ENCODE assay signal across 9 mouse cellular contexts in genomic region chr6:91200429-91201188, GRCm38 (mm10). TPM values are rescaled to one million over a fixed set of nuclear protein-coding genes. Genes with fewer than 3 reads are reported as not detected.
DNase-seq lines count a peak whose midpoint lies in the region; ATAC-seq lines count a peak whose summit lies in the region.
"Had no signal": no experiment of that assay in that cellular context is flagged by ENCODE, and none has a peak within 500 bp of the region (broad histone marks: within the 10 kb centered on the region; RNA-seq: fewer than 3 reads in every experiment).

No protein-coding gene starts in this region.

- no peaks in the 10 kb centered on the region for H3K36me3 ChIP-seq in lung, embryonic 16.5 days (ENCODE audit: control insufficient read depth, insufficient read depth, low read length)
- H3K36me3 ChIP-seq in forebrain, embryonic 13.5 days (ENCODE audit: poor library complexity, severe bottlenecking): no peaks in the 10 kb centered on the region
- no peaks in the 10 kb centered on the region for H3K36me3 ChIP-seq in intestine, embryonic 16.5 days (ENCODE audit: control insufficient read depth, insufficient read depth, low read length)
- no peaks in the 10 kb centered on the region for H3K36me3 ChIP-seq in midbrain, embryonic 11.5 days (ENCODE audit: control insufficient read depth, insufficient read depth, low read length)
- H3K36me3 ChIP-seq: liver, embryonic 15.5 days had no signal

- H3K4me2 ChIP-seq in lung, embryonic 16.5 days (ENCODE audit: low read depth, low read length): no peak overlapping the region
- H3K4me2 ChIP-seq in forebrain, embryonic 13.5 days: no peak overlapping the region
- H3K4me2 ChIP-seq in intestine, embryonic 16.5 days (ENCODE audit: low read depth, low read length): no peak overlapping the region
- no peak overlapping the region for H3K4me2 ChIP-seq in midbrain, embryonic 11.5 days
- H3K4me2 ChIP-seq: liver, embryonic 15.5 days had no signal

- no peak overlapping the region for H3K9ac ChIP-seq in lung, embryonic 16.5 days (ENCODE audit: low read length)
- H3K9ac ChIP-seq in forebrain, embryonic 13.5 days: no peak overlapping the region
- no peak overlapping the region for H3K9ac ChIP-seq in intestine, embryonic 16.5 days (ENCODE audit: low read depth, low read length)
- no peak overlapping the region for H3K9ac ChIP-seq in midbrain, embryonic 11.5 days (ENCODE audit: low read length)
- H3K9ac ChIP-seq: liver, embryonic 15.5 days had no signal

- no peak for DNase-seq in lung, postnatal 25 days (ENCODE audit: low spot score)
- peak; percentile 85 for DNase-seq in midbrain, embryonic 11.5 days (ENCODE audit: low spot score, missing footprints)
- DNase-seq in telencephalon, adult 2 months (ENCODE audit: low read depth, low spot score): peak; percentile 45
- DNase-seq in kidney, postnatal 36 days: no peak
- DNase-seq in thymus, postnatal 14 days: no peak

- peak; percentile 59 for ATAC-seq in lung, embryonic 16.5 days (ENCODE audit: low read depth)
- peak; percentile 84 for ATAC-seq in forebrain, embryonic 13.5 days
- ATAC-seq in intestine, embryonic 16.5 days: peak; percentile 55; the same call in 1 of the 2 replicates
- peak; percentile 58; the same call in 1 of the 2 replicates for ATAC-seq in midbrain, embryonic 11.5 days (ENCODE audit: low FRiP score)

- no peak overlapping the region for H3K27ac ChIP-seq in lung, embryonic 16.5 days (ENCODE audit: low read length)
- peak overlapping the region; percentile 70 for H3K27ac ChIP-seq in forebrain, embryonic 13.5 days
- no peak overlapping the region; the same call in 1 of the 2 replicates for H3K27ac ChIP-seq in intestine, embryonic 16.5 days (ENCODE audit: low read length)
- H3K27ac ChIP-seq in midbrain, embryonic 11.5 days (ENCODE audit: low read depth, low read length): no peak overlapping the region
- H3K27ac ChIP-seq: liver, embryonic 15.5 days had no signal

- peaks cover 13% of the 10 kb centered on the region for H3K4me1 ChIP-seq in lung, embryonic 16.5 days (replicated peaks; ENCODE audit: control insufficient read depth, insufficient read depth, low read length)
- peaks cover 27% of the 10 kb centered on the region for H3K4me1 ChIP-seq in forebrain, embryonic 13.5 days
- H3K4me1 ChIP-seq in intestine, embryonic 16.5 days (ENCODE audit: control insufficient read depth, insufficient read depth, low read length): peaks cover 2% of the 10 kb centered on the region; the same call in 1 of the 2 replicates
- H3K4me1 ChIP-seq in midbrain, embryonic 11.5 days (ENCODE audit: control insufficient read depth, insufficient read depth, low read length): 0 out of 2 replicates have a peak, but pooled peaks cover 2% of the 10 kb centered on the region
- H3K4me1 ChIP-seq: liver, embryonic 15.5 days had no signal

- no peaks in the 10 kb centered on the region for H3K9me3 ChIP-seq in lung, embryonic 16.5 days (ENCODE audit: control insufficient read depth, low read length)
- no peaks in the 10 kb centered on the region for H3K9me3 ChIP-seq in forebrain, embryonic 13.5 days (replicated peaks)
- no peaks in the 10 kb centered on the region for H3K9me3 ChIP-seq in intestine, embryonic 16.5 days (ENCODE audit: control insufficient read depth, low read length)
- H3K9me3 ChIP-seq in midbrain, embryonic 11.5 days (ENCODE audit: control insufficient read depth, low read length): no peaks in the 10 kb centered on the region
- H3K9me3 ChIP-seq: liver, embryonic 15.5 days had no signal

- 26% methylated on average over 8 of the region's 8 CpGs for WGBS in lung, embryonic 16.5 days
- WGBS in forebrain, embryonic 13.5 days: 14% methylated on average over 8 of the region's 8 CpGs
- 35% methylated on average over 8 of the region's 8 CpGs for WGBS in intestine, embryonic 16.5 days
- WGBS in midbrain, embryonic 11.5 days: 45% methylated on average over 8 of the region's 8 CpGs

- no peak overlapping the region for H3K4me3 ChIP-seq in lung, embryonic 16.5 days (ENCODE audit: low read length)
- no peak overlapping the region for H3K4me3 ChIP-seq in forebrain, embryonic 13.5 days
- no peak overlapping the region for H3K4me3 ChIP-seq in intestine, embryonic 16.5 days (ENCODE audit: low read length)
- no peak overlapping the region for H3K4me3 ChIP-seq in midbrain, embryonic 11.5 days (ENCODE audit: low read depth, low read length)
- H3K4me3 ChIP-seq: liver, embryonic 15.5 days had no signal

- no peaks in the 10 kb centered on the region for H3K27me3 ChIP-seq in lung, embryonic 16.5 days (ENCODE audit: control insufficient read depth, insufficient read depth, low read depth, low read length)
- H3K27me3 ChIP-seq in forebrain, embryonic 13.5 days: peaks cover 10% of the 10 kb centered on the region; the same call in 1 of the 2 replicates
- H3K27me3 ChIP-seq in intestine, embryonic 16.5 days (replicated peaks; ENCODE audit: control insufficient read depth, insufficient read depth, low read length): no peaks in the 10 kb centered on the region
- H3K27me3 ChIP-seq in midbrain, embryonic 11.5 days (ENCODE audit: control insufficient read depth, insufficient read depth, low read length): no peaks in the 10 kb centered on the region
- H3K27me3 ChIP-seq: liver, embryonic 15.5 days had no signal

RNA-seq across cellular contexts. Expression of gene Fbln2, which starts 11.6 kb away (rescaled TPM):
- 68.5 and 78.8 TPM in 2 replicates for polyA plus RNA-seq in lung, embryonic 16.5 days (2015; fragmentation: Nextera tagmentation; extraction: Ambion mirVana)
- polyA plus RNA-seq in forebrain, embryonic 13.5 days (2015; fragmentation: Nextera tagmentation; extraction: Ambion mirVana): 8.5 and 12.2 TPM in 2 replicates
- 43.6 and 51.0 TPM in 2 replicates for polyA plus RNA-seq in intestine, embryonic 16.5 days (2015; fragmentation: Nextera tagmentation; extraction: Ambion mirVana)
- 21.9 TPM in 2 replicates for polyA plus RNA-seq in midbrain, embryonic 11.5 days (2014; fragmentation: Nextera tagmentation; extraction: Ambion mirVana)

RNA-seq across cellular contexts. Expression of gene Hdac11, which starts 44.1 kb away (rescaled TPM):
- 6.4 and 7.7 TPM in 2 replicates for polyA plus RNA-seq in lung, embryonic 16.5 days (2015; fragmentation: Nextera tagmentation; extraction: Ambion mirVana)
- 15.3 and 21.0 TPM in 2 replicates for polyA plus RNA-seq in forebrain, embryonic 13.5 days (2015; fragmentation: Nextera tagmentation; extraction: Ambion mirVana)
- 7.7 and 9.0 TPM in 2 replicates for polyA plus RNA-seq in intestine, embryonic 16.5 days (2015; fragmentation: Nextera tagmentation; extraction: Ambion mirVana)
- 12.8 and 13.0 TPM in 2 replicates for polyA plus RNA-seq in midbrain, embryonic 11.5 days (2014; fragmentation: Nextera tagmentation; extraction: Ambion mirVana)

Comparison
In these comparisons a context has a peak if more than half of its experiments do, and no peak if none do; other contexts are left out.
1. DNase-seq: peak in midbrain, embryonic 11.5 days (single experiment) and telencephalon, adult 2 months (single experiment); none in lung, postnatal 25 days (single experiment), kidney, postnatal 36 days (0 of 2) and thymus, postnatal 14 days (single experiment).
2. Peak in every context shown above with its lines, with median percentiles within 50 percentile points of each other: ATAC-seq.